12 mouse cellular contexts compared by ENCODE assay signal in genomic region chr1:59458886-59459285, GRCm38 (mm10). TPM values are rescaled to one million over a fixed set of nuclear protein-coding genes. Genes with fewer than 3 reads are reported as not detected.
A peak's percentile ranks its signal among the peaks of the same experiment; 100 is the strongest.
DNase-seq lines count a peak whose midpoint lies in the region; ATAC-seq and TF ChIP-seq lines count a peak whose summit lies in the region.
"Had no signal": no experiment of that assay in that cellular context is flagged by ENCODE, and none has a peak within 500 bp of the region (broad histone marks: within the 10 kb centered on the region; RNA-seq: fewer than 3 reads in every experiment).

No protein-coding gene starts in this region.

- DNase-seq in adrenal gland, postnatal 14 days, result peak; percentile 18
- DNase-seq in adrenal gland, postnatal 25 days, result no peak
- DNase-seq in ES-E14 (ENCODE audit: low read depth, low spot score), result no peak
- DNase-seq in heart, adult 18-20 months, result peak; percentile 65 to 69
- DNase-seq in left cerebral cortex, adult 2 months (ENCODE audit: extremely low spot score in 1 of 2, low spot score in 2 of 2), result no peak
- DNase-seq in urinary bladder, postnatal 4 days (ENCODE audit: low spot score in 2 of 2), result no peak
- no peak for DNase-seq in kidney, postnatal 14 days
- DNase-seq: kidney, postnatal 4 days had no signal

- H3K4me1 ChIP-seq in ES-E14 (ENCODE audit: control insufficient read depth in 2 of 2, insufficient read depth in 2 of 2, low read length in 2 of 2, poor library complexity in 1 of 2), result peaks cover 8 to 10% of the 10 kb centered on the region in 2 experiments; a peak in 2 of 4 replicates
- H3K4me1 ChIP-seq in limb, embryonic 13.5 days, result peaks cover 38% of the 10 kb centered on the region

- 0 out of 2 replicates have a peak overlapping the region, but pooled peaks have one; percentile 32 for H3K27ac ChIP-seq in ES-E14 (ENCODE audit: insufficient read depth, low read depth, low read length, poor library complexity, severe bottlenecking)
- peak overlapping the region; percentile 39; the same call in 1 of the 2 replicates for H3K27ac ChIP-seq in limb, embryonic 13.5 days
- no peak overlapping the region for H3K27ac ChIP-seq in left cerebral cortex, adult 2 months

- no peaks in the 10 kb centered on the region for H3K36me3 ChIP-seq in ES-E14 (ENCODE audit: control insufficient read depth, insufficient read depth, low read length, poor library complexity, severe bottlenecking)
- H3K36me3 ChIP-seq in limb, embryonic 13.5 days, result no peaks in the 10 kb centered on the region

- H3K9me3 ChIP-seq in ES-E14 (ENCODE audit: control insufficient read depth, insufficient read depth, low read depth, low read length), result no peaks in the 10 kb centered on the region
- H3K9me3 ChIP-seq in limb, embryonic 13.5 days, result no peaks in the 10 kb centered on the region

- H3K27me3 ChIP-seq in limb, embryonic 13.5 days, result no peaks in the 10 kb centered on the region

- H3K9ac ChIP-seq in ES-E14 (ENCODE audit: insufficient read depth, low read depth, low read length, poor library complexity, severe bottlenecking), result no peak overlapping the region
- H3K9ac ChIP-seq in limb, embryonic 13.5 days, result peak overlapping the region; percentile 35; the same call in 1 of the 2 replicates

- ATAC-seq in limb, embryonic 13.5 days (ENCODE audit: low FRiP score, low read depth), result peak; percentile 24; the same call in 1 of the 2 replicates
- ATAC-seq: activated CD4-positive, CD25-positive, alpha-beta regulatory T cell, adult 4 months had no signal

- in situ Hi-C loops in ES-E14 (cut with MboI; ENCODE audit: low sequenced_read_pairs in 2 of 2, unreplicated experiment in 2 of 2), result no loop called here

- WGBS in limb, embryonic 13.5 days, result 10% methylated on average over 8 of the region's 8 CpGs

- H3K4me3 ChIP-seq in ES-E14 (ENCODE audit: insufficient read depth in 1 of 2, low read depth in 1 of 2, low read length in 2 of 2, poor library complexity in 1 of 2, severe bottlenecking in 1 of 2), result no peak overlapping the region
- H3K4me3 ChIP-seq in limb, embryonic 13.5 days, result no peak overlapping the region
- H3K4me3 ChIP-seq in left cerebral cortex, adult 2 months, result no peak overlapping the region
- H3K4me3 ChIP-seq: erythroblast, embryonic 14.5 days had no signal

- intact Hi-C loops in left cerebral cortex, adult 2 months (cut with DNase I), result no loop called here

- no peak for TF ChIP-seq CTCF in left cerebral cortex, adult 2 months (IDR thresholded peaks at IDR 0.05)

- peak overlapping the region; percentile 46 for H3K4me2 ChIP-seq in limb, embryonic 13.5 days (replicated peaks)

TF ChIP-seq in ES-E14, 5 proteins besides CTCF, POLR2A, EP300 and RAD21:
- TF ChIP-seq ZNF384 (IDR thresholded peaks at IDR 0.05; ENCODE audit: low read depth, low read length) (no peak), MAFK (IDR thresholded peaks at IDR 0.05; ENCODE audit: insufficient read depth, low read depth, low read length) (no peak), HCFC1 (IDR thresholded peaks at IDR 0.05; ENCODE audit: borderline replicate concordance, insufficient read depth, low read length) (no peak), CHD2 (IDR thresholded peaks at IDR 0.05; ENCODE audit: low read depth, low read length) (no peak), ZC3H11A (IDR thresholded peaks at IDR 0.05; ENCODE audit: borderline replicate concordance, low read depth, low read length) (no peak)

RNA-seq across cellular contexts. Expression of gene Fzd7, which starts 23.3 kb away (rescaled TPM):
- 13.7 and 13.9 TPM in 2 replicates for total RNA-seq in adrenal gland, postnatal 14 days (2021)
- total RNA-seq in adrenal gland, postnatal 25 days (2021), result 12.7 and 17.9 TPM in 2 replicates
- total RNA-seq in ES-E14 (2012; rRNA removed), result 57.9 and 88.8 TPM in 2 replicates
- total RNA-seq in heart, adult 18-20 months (2021), result 1 to 10 TPM; 5.3 to 6.2 TPM
- polyA plus RNA-seq in limb, embryonic 13.5 days (2015; fragmentation: Nextera tagmentation; extraction: Ambion mirVana), result 12.8 and 13.4 TPM in 2 replicates
- total RNA-seq in left cerebral cortex, adult 2 months (2021), result 1 to 10 TPM; 5.0 to 7.9 TPM
- polyA plus RNA-seq: activated CD4-positive, CD25-positive, alpha-beta regulatory T cell, adult 4 months had no signal

RNA-seq across cellular contexts. Expression of gene Gm973, which starts 57.2 kb away (rescaled TPM):
- total RNA-seq in adrenal gland, postnatal 14 days (2021), result 4.7 and 5.5 TPM in 2 replicates
- 10.8 and 22.8 TPM in 2 replicates for total RNA-seq in adrenal gland, postnatal 25 days (2021)
- total RNA-seq in ES-E14 (2012; rRNA removed), result 4.0 and 5.8 TPM in 2 replicates
- total RNA-seq in heart, adult 18-20 months (2021), result under 1 TPM in 1 of 2 experiments, not detected in 1; 0.85 TPM
- 0.45 and 1.4 TPM in 2 replicates for polyA plus RNA-seq in limb, embryonic 13.5 days (2015; fragmentation: Nextera tagmentation; extraction: Ambion mirVana)
- 10 to 100 TPM in 1 of 2 experiments, 1 to 10 TPM in 1; 9.1 to 14.9 TPM for total RNA-seq in left cerebral cortex, adult 2 months (2021)
- polyA plus RNA-seq: activated CD4-positive, CD25-positive, alpha-beta regulatory T cell, adult 4 months; erythroblast, embryonic 14.5 days; spleen, adult 2 months had no signal

Comparison
In these comparisons a context has a peak if more than half of its experiments do, and no peak if none do; other contexts are left out.
1. DNase-seq: peak in adrenal gland, postnatal 14 days (single experiment) and heart, adult 18-20 months (2 of 2); none in adrenal gland, postnatal 25 days (single experiment), ES-E14 (single experiment), left cerebral cortex, adult 2 months (0 of 2), urinary bladder, postnatal 4 days (0 of 2) and kidney, postnatal 14 days (single experiment).